Mouse (Mus musculus) CH12F3 (cell line): ENCODE data around the gene Lhfpl5.
"Not testable (repeated sequence)": the region's sequence is repeated elsewhere in the genome, so short reads cannot be mapped to it uniquely, and the experiment has no call there.

Experiments
- in situ Hi-C: fragments of 300-500 bp; cut with MboI; formaldehyde crosslinking; loops from 2 replicates; pipeline ENCODE4 v1.14.3; 2020; ENCODE audit warnings: low sequenced_read_pairs

The Lhfpl5 gene

GRCm38 (mm10) chr17:28575244-28576125 lies at the start of gene Lhfpl5:
Gene Lhfpl5 (plus strand): TSS chr17:28575641.
- in situ Hi-C loops: no loop called here

DNA sequence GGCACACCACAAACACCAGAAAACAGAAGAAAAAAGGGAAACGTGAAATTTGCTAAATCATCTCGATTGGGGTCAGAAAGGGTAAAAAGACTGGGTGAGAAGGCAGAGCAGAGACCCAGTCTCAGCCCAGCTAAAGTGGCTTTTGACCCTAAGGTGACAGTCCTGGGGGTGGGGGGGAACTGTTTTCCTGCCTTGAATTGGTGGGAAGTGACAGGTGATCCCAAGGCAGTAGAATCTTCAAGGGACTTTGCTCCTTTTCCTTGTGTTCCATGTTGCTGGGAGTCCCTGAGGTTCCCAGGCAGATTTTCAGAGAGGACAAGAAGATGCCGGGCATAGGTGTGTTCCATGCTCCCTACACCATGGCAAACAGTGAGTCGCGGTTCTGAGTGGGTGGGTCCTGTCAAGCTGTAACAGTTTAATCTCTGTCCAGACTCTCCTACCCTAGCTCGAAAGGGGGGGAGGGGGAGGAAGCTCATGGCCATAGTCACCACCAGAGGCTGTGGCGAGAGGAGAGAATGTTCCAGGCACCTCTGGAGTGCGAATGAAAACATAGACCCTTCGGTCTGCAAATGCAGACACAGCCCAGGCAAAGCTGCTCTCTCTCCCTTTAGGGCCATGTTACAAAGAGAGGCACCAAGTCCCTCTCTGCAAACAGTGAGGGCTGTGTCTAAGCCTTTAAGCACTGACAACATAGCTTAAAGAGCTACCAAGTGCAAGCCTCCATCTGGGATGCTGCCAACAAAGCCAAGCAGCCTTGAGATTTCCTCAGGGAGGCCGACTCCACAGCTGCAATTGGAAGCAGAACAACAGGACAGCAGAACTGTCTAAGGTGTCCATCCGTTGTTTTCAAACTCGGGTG lies 48.0 kb upstream of the Lhfpl5 start:
- in situ Hi-C loops: loop anchor here (10.0 kb wide), 1 partner anchor 113 kb away; no protein-coding TSS in a partner anchor

DNA sequence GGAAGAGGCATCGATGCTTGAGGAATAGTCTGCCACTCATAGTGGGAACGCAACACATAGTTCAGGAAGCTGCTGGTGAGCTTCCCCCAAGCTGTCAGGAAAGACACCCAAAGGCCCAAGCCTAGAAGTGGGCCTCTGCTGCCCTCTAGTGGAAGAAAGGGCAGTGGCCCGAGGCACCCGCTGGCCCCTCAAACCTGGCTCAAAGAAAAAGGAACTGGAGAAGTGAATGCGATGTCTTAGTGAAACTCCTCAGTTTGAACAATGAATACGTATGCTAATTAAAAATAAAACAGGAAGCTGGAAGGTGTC lies 47.4 kb upstream of the Lhfpl5 start:
- in situ Hi-C loops: loop anchor here (10.0 kb wide), 1 partner anchor 113 kb away; no protein-coding TSS in a partner anchor

DNA sequence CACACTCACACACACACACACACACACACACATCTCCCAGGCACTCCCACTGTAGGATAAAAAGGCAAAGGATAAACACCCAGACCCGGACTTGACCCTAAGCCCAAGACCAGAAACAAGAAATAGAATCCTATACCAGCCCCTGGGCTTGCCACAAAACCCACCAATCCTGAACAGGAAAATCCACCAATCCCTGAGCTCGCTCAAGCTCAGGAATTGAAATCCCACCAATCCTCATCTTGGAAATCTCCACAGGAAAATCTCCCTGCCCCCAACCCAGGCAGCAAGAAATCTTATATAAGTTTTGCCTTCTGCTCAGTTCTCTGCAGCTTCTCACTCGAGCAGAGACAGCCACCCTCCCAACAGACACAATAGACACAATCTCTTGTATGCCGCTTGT lies 46.3 kb upstream of the Lhfpl5 start:
- in situ Hi-C loops: loop anchor here (10.0 kb wide), 1 partner anchor 114 kb away; no protein-coding TSS in a partner anchor

- in situ Hi-C loops: loop anchor here (10.0 kb wide), 1 partner anchor 146 kb away; no protein-coding TSS in a partner anchor
Measured at GRCm38 (mm10) chr17:28530506-28530905, 44.9 kb upstream of the Lhfpl5 start, which contains the start of gene Armc12. Gene Armc12 (plus strand): TSS chr17:28530806.

GRCm38 (mm10) chr17:28531946-28532345 lies 43.5 kb upstream of the Lhfpl5 start:
- in situ Hi-C loops: loop anchor here (10.0 kb wide), 1 partner anchor 147 kb away; no protein-coding TSS in a partner anchor

GRCm38 (mm10) chr17:28532557-28532956 lies 42.9 kb upstream of the Lhfpl5 start:
- in situ Hi-C loops: loop anchor here (10.0 kb wide), 1 partner anchor 148 kb away; no protein-coding TSS in a partner anchor

GRCm38 (mm10) chr17:28533327-28533726 lies 42.1 kb upstream of the Lhfpl5 start:
- in situ Hi-C loops: loop anchor here (10.0 kb wide), 1 partner anchor 149 kb away; no protein-coding TSS in a partner anchor

DNA sequence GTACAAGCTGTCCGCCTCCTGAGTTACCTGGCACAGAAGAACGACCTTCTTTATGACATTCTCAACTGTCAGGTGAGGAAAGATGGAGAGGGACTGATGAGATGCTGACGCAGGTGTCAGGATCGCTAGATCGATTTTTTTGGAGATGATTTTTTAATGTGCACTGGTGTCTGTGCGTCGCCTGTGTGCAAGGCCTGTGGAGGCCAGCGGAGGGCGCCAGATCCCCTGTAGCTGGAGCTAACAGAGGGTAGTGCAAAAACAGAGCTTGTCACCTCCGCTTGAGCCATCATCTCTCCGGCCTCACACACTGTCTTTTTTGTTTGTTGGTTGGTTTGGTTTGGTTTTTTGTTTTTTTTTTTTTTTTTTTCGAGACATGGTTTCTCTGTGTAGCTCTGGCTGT lies 37.6 kb upstream of the Lhfpl5 start:
- in situ Hi-C loops: loop anchor here (10.0 kb wide), 1 partner anchor 153 kb away; no protein-coding TSS in a partner anchor

GRCm38 (mm10) chr17:28546925-28547324 lies 28.5 kb upstream of the Lhfpl5 start:
- in situ Hi-C loops: no loop called here

- in situ Hi-C loops: no loop called here
Measured at GRCm38 (mm10) chr17:28548550-28548949, 26.9 kb upstream of the Lhfpl5 start.

GRCm38 (mm10) chr17:28549111-28549510 lies 26.3 kb upstream of the Lhfpl5 start, which contains the start of gene Clpsl2:
Gene Clpsl2 (plus strand): TSS chr17:28549411.
- in situ Hi-C loops: no loop called here

- in situ Hi-C loops: no loop called here
Measured at GRCm38 (mm10) chr17:28553040-28553793, 22.2 kb upstream of the Lhfpl5 start.

GRCm38 (mm10) chr17:28554021-28554420 lies 21.4 kb upstream of the Lhfpl5 start:
- in situ Hi-C loops: not testable (repeated sequence)

- in situ Hi-C loops: no loop called here
Measured at GRCm38 (mm10) chr17:28556635-28557396, 18.6 kb upstream of the Lhfpl5 start.

GRCm38 (mm10) chr17:28557772-28558171 lies 17.7 kb upstream of the Lhfpl5 start:
- in situ Hi-C loops: no loop called here

DNA sequence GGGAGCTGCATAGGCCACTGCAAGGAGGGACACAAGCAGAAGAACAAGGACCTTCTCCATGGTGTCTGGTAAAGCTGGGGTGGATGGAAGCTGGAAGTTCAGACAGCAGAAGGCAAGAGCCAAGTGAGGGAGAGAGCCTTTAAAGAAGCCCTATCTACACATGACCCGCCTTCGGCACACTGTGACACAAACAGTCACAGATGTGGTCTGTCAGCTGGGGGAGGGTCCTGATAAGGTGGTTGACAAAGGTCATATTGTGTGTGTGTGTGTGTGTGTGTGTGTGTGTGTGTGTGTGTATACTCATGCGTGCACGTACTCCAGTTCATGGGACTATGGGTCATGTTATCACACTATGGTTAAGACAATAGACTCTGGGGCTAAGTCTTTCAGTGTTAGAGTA lies 14.8 kb upstream of the Lhfpl5 start, which contains the start of gene Clps:
Gene Clps, minus strand, starts transcription at position 169 of the 400 bp plus-strand sequence.
- in situ Hi-C loops: no loop called here

GRCm38 (mm10) chr17:28561613-28562012 lies 13.8 kb upstream of the Lhfpl5 start:
- in situ Hi-C loops: no loop called here

GRCm38 (mm10) chr17:28565181-28565580 lies 10.3 kb upstream of the Lhfpl5 start:
- in situ Hi-C loops: no loop called here

GRCm38 (mm10) chr17:28567541-28567940 lies 7.9 kb upstream of the Lhfpl5 start:
- in situ Hi-C loops: no loop called here
